Mouse (Mus musculus) spleen, adult 12 weeks (tissue): Measurements from ENCODE around the gene Atp9a.
"Not testable (repeated sequence)": the region's sequence is repeated elsewhere in the genome, so short reads cannot be mapped to it uniquely, and the experiment has no call there.

Experiments
- DNase-seq: peaks from one replicate; pipeline ENCODE4 v3.0.0; 2022; ENCODE audit warnings: low spot score

Gene Atp9a

DNA sequence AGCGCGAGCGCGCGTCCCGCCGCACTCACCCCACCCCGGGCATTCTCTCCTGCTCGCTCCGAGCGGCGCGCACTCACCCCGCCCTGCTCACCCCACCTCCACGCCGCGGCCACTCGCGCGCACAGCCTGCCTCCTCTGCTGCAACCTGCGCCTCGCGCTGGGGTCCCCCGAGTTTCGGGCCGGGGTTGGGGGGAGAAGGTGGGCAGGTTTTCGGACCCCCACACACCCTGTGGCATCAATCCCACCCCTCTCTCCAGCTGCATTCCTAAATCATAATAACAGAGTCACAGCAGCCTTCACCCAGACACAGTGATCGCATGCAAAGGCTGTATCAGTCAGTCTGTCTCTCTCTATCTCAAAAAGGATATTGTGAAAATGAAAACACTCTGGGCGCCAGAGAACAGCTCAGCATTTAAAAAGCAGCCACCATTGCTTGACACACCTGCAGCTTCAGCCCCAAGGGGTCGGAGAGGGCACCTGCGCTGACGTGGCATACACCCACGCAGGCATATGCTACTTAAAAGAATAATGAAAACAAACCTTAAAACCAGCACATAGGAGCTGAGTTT lies at the start of gene Atp9a:
Gene Atp9a (minus strand): TSS at position 351 of the 569 bp plus-strand sequence.
- DNase-seq: no peak

- no peak for DNase-seq
Measured at GRCm38 (mm10) chr2:168791115-168791802, 49.0 kb upstream of the Atp9a start.

GRCm38 (mm10) chr2:168786174-168786573 lies 44.0 kb upstream of the Atp9a start:
- no peak for DNase-seq

DNA sequence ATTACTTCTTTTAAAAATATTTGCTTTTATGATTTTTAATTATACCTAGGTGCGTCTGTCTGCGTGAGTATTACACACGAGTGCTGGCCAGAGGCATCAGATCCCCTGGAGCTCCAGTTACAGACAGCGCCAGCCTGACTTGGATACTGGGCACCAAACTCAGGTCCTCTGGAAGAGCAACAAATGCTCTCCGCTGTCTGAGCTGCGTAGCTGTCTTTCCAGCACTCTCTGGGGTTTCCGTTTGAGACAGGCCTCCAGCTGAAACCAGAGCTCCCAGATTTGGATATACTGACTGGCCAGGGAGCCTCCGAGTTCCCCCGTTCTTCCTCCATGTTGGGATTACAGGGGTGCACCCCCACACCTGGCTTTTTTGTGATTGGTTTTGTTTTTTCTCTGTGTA lies 38.4 kb upstream of the Atp9a start:
- DNase-seq: no peak

DNA sequence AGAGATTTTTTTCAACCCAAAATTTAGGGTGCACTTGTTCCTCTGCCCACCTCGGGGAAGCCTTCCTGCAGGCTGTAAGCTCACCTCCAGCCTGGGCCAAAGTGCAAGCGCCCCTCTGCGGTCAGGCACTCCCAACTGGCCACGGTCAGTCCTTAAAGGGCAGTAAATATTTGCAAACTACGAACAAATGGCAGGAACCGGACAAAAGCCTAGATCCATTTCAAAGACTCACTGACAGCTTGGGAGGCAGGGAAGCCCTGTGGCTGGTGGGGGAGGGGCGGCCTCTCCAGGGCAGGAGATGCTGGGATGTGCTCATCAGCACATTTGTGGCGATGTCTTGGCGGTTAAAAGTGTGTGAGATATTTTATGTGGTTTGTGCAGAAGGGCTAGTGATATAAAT lies 37.8 kb upstream of the Atp9a start:
- no peak for DNase-seq

GRCm38 (mm10) chr2:168777481-168777880 lies 35.3 kb upstream of the Atp9a start:
- DNase-seq: no peak

- DNase-seq: no peak
Measured at GRCm38 (mm10) chr2:168776238-168776637, 34.0 kb upstream of the Atp9a start.

- no peak for DNase-seq
Measured at GRCm38 (mm10) chr2:168769259-168769658, 27.1 kb upstream of the Atp9a start.

- no peak for DNase-seq
Measured at GRCm38 (mm10) chr2:168767582-168767981, 25.4 kb upstream of the Atp9a start, which contains the start of gene Sall4. Gene Sall4, minus strand, starts transcription at chr2:168767943.

DNA sequence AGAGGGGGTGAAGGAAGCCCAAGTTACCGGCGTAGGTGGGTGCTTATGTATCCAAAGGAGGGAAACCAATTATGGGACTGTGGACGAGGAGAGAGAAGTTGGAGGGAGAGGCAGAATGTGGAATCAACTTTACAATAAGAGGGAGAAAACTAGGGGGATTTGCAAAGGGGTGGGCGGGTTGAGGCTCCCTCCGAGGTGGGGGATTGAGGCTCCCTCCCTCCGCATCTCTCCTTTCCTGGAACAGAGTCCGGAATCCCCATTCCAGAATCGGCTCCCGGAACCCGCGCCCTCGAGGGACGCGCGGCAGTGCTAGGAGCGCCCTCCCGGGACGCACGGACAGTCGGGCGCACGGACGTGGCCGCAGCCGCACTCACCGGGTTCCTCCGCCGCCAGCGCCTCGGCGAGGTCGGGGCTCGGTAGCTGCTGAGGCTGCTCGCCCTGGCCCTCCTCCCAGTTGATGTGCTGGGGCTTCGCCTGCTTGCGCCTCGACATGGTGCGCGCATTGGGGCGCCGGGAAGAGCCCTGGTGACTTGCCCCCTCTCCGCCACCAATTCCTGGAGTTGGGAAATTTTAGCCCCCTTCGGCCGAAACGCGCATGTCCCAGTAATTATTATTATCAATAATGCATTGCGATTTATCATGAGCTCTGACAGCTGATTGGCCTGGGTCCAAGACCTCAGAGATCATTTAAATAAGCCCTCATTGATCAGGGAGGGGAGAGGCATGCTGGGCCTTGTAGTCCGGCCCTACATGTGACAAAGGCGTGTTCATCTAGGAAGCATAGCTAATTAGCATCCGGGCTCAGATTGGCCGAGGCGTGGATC lies 24.5 kb upstream of the Atp9a start:
- DNase-seq: no peak

DNA sequence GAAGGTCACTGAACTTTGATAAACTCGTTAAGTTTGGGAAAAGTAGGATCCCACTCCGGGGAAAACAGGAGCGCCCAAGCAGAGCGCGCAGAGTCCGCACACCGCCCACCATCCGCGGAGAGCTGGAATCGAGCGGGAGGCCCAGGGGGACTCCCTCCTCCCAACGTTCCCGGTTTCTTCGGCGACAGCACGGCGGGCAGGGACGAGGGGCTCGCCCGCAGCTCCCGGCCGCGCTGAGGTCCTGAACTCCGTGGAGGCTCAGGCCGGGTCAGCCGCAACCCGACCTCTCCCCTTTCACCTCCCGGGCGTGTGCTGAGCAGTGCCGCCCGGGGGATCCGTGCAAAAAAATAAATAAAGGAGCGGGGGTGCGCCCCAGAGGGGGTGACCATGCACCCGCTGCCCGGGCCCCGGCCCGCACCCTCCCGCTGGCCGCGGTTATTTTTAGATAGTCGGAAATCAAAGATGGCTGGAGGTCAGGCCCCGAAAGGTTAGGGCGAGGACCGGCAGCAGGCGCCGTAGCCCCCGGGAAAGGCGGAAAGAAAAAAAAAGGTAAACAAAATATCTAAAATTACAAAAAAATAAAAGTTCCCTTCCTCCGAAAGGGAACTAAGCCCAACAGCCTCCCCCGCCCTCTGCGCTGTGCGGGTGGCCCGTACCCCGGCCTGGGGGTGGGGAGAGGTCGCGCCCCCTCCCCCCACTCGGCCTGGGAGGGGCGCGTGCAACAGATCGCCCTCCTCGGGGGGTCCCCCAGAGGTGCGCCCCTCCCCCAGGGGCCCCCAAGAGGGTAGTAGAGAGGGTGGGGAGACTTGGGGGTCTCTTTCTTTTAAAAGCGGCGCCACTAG lies 23.7 kb upstream of the Atp9a start:
- DNase-seq: no peak

- no peak for DNase-seq
Measured at GRCm38 (mm10) chr2:168765065-168765681, 23.0 kb upstream of the Atp9a start.

GRCm38 (mm10) chr2:168764460-168764867 lies 22.3 kb upstream of the Atp9a start:
- DNase-seq: no peak

DNA sequence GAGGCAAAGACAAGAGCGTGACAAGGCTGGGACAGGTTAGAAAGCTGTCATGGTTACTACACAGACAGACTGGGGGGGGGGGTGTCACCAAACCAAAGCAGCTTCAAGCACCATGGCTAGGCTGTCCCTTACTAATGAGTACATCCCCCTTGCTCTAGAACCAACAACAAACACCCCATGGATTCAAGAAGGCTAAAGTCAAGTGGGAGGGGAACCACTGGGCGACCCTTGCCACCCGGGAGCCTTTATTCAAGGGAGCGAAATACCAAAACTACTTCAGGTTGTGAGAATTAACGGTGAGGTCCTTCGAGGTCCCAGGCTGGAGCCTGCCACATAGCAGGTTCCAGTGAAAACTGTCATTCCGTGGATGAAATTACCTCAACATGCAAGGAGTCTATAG lies 21.6 kb upstream of the Atp9a start:
- no peak for DNase-seq

- no peak for DNase-seq
Measured at GRCm38 (mm10) chr2:168762411-168762815, 20.2 kb upstream of the Atp9a start.

- no peak for DNase-seq
Measured at GRCm38 (mm10) chr2:168761954-168762353, 19.7 kb upstream of the Atp9a start.

DNA sequence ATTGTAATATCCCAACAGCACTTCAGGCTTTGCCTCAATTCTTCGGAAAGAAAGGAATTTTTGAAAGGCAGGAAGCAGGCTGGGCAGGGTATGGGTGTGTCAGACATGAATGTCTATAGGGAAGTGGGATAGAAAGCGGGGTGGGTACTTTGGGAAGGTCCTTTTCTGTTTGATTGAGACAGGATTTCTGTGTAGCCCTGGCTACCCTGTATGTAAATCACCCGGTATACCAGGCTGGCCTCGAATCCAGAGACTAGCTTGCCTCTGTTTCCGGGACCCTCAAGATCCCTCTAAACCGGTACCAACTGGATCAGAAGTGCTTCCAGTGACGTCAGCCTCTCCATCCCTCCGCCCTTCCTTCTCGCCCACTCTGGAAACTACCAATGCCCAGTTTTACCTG lies 18.9 kb upstream of the Atp9a start:
- DNase-seq: no peak

DNA sequence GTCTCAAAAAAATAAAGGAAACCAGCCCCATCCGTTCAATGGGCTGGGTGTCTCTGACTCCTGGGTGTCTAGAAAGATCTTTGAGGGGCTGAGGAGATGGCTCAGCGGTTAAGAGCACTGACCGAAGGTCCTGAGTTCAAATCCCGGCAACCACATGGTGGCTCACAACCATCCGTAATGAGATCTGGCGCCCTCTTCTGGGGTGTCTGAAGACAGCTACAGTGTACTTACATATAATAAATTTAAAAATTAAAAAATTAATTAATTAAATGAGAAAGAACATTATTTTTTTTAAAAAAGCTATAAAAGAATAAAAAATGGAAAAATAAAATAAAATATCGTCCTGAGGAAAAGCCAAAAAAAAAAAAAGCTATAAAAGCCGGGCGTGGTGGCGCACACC lies 2.2 kb upstream of the Atp9a start:
- DNase-seq: not testable (repeated sequence)

DNA sequence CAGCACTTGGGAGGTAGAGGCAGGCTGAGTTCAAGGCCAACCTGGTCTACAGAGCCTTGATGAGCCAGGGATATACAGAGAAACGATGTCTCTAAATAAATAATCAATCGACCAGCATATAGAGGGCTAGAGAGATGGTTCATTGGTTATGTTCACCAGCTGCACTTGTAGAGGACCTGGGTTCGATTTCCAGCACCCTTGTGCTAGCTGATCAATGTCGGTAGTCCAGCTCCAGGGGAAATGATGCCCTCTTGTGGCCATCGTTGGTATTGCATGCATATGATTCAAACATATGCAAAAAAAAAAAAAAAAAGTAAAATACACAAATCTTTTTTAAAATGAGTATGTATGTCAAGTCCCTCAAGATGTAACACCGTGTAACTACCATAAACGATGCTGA lies 440 bp upstream of the Atp9a start:
- DNase-seq: no peak

DNA sequence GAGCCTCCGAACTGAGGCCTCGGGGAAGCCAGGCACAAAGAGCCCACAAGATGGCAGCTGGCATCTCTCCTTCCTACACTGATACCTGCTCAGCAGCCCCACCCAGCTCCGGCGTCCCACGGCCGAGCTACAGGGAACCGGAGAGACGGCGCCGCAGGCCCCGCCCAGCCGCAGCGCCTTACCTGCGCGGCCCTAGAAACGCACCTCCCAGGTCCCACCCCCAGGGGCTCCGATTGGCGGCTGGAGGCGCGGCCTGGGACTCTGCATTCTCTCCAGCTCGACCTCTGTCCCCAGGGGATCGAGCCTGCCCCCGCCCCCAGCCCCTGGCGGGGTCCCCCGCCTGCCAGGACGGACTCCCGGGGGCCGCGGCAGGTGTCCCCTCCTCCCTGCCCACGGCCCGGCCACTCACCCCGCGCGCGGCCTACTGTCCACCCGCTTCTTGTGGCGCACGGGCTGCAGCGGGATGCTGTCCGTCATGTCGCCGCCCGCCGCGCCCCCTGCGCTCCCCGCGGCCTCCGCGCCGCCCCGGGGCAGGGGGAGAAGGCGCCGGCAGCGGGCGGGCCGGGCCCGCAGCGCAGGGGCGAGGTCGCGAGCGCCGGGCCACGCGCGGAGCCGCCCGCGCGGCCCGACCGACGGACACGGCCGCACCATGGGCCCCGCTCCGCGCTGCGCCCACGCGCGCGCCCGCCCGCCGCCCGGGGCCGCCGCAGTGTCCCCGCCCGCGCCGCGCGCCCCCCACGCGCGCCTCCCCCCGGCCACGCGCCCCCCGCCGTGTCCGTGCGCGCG lies 743 bp downstream of the Atp9a start:
- DNase-seq: no peak

DNA sequence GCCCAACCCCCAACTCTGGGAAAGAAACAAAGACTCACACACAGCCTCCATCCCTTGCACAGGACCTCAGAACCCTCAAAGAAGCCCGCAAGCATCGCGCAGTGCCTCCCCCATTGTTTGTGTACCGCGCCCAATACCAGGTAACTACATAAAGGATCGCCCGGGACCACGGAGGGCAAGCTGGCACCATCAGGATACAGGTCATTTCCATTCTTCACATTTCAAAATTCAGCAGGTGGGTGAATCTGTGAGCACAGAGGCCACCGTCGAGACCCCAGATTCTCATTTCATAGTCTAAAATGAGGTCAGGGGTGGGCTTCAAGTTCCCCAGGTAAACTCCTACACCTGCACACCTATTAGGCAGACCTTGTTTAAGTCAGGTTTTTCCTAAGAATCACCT lies 1.7 kb downstream of the Atp9a start:
- no peak for DNase-seq
